8 mouse cellular contexts compared by ENCODE assay signal in genomic region chr5:110109991-110110441, GRCm38 (mm10). TPM values are rescaled to one million over a fixed set of nuclear protein-coding genes. Genes with fewer than 3 reads are reported as not detected.
DNase-seq lines count a peak whose midpoint lies in the region; ATAC-seq and TF ChIP-seq lines count a peak whose summit lies in the region.

Gene Zfp605, plus strand, starts transcription at chr5:110110092.

- no peaks in the 10 kb centered on the region for H3K27me3 ChIP-seq in C2C12 (ENCODE audit: control insufficient read depth, insufficient read depth, insufficient read length)
- no peaks in the 10 kb centered on the region for H3K27me3 ChIP-seq in heart, embryonic 11.5 days (ENCODE audit: control insufficient read depth, insufficient read depth, low read length)
- H3K27me3 ChIP-seq in kidney, embryonic 15.5 days: no peaks in the 10 kb centered on the region
- H3K27me3 ChIP-seq in limb, embryonic 15.5 days: no peaks in the 10 kb centered on the region
- H3K27me3 ChIP-seq in midbrain, postnatal 0 days (ENCODE audit: insufficient read depth, low read length): no peaks in the 10 kb centered on the region

- H3K79me2 ChIP-seq in C2C12 (ENCODE audit: control insufficient read depth, insufficient read depth): peaks cover 24% of the 10 kb centered on the region

- no peak for TF ChIP-seq CTCF in C2C12 (IDR thresholded peaks at IDR 0.05; ENCODE audit: control insufficient read depth, insufficient read depth, insufficient read length)
- TF ChIP-seq CTCF in midbrain, postnatal 0 days (IDR thresholded peaks at IDR 0.05): no peak

- H3K4me3 ChIP-seq in C2C12 (ENCODE audit: insufficient read depth, poor library complexity, severe bottlenecking): peak within 1 kb of the TSS; percentile 34
- peak within 1 kb of the TSS; percentile 70 for H3K4me3 ChIP-seq in heart, embryonic 11.5 days (ENCODE audit: low read depth, low read length)
- peak within 1 kb of the TSS; percentile 66 for H3K4me3 ChIP-seq in kidney, embryonic 15.5 days (replicated peaks)
- H3K4me3 ChIP-seq in limb, embryonic 15.5 days: peak within 1 kb of the TSS; percentile 51
- H3K4me3 ChIP-seq in midbrain, postnatal 0 days (ENCODE audit: low read depth, low read length): peak within 1 kb of the TSS; percentile 60

- H3K4me2 ChIP-seq in heart, embryonic 11.5 days: peak within 1 kb of the TSS; percentile 65
- peak within 1 kb of the TSS; percentile 74 for H3K4me2 ChIP-seq in kidney, embryonic 15.5 days
- peak within 1 kb of the TSS; percentile 59 for H3K4me2 ChIP-seq in limb, embryonic 15.5 days
- peak within 1 kb of the TSS; percentile 62 for H3K4me2 ChIP-seq in midbrain, postnatal 0 days (ENCODE audit: low read depth, low read length, poor library complexity, severe bottlenecking)

- peak; percentile 97 for DNase-seq in brain, adult 2 months (ENCODE audit: low read depth, low spot score)
- DNase-seq in midbrain, postnatal 0 days (ENCODE audit: low spot score): peak; percentile 94
- DNase-seq in spleen, postnatal 14 days (ENCODE audit: low spot score in 2 of 2): peak; percentile 67 to 73

- under 1% methylated on average over 12 of the region's 12 CpGs for WGBS in heart, embryonic 11.5 days (ENCODE audit: insufficient replicate concordance)
- WGBS in kidney, embryonic 15.5 days: under 1% methylated on average over 12 of the region's 12 CpGs
- under 1% methylated on average over 12 of the region's 12 CpGs for WGBS in limb, embryonic 15.5 days
- WGBS in midbrain, postnatal 0 days: under 1% methylated on average over 12 of the region's 12 CpGs

- peaks cover 8% of the 10 kb centered on the region for H3K4me1 ChIP-seq in heart, embryonic 11.5 days (ENCODE audit: control insufficient read depth, insufficient read depth, low read length)
- H3K4me1 ChIP-seq in kidney, embryonic 15.5 days: peaks cover 16% of the 10 kb centered on the region
- peaks cover 18% of the 10 kb centered on the region for H3K4me1 ChIP-seq in limb, embryonic 15.5 days
- H3K4me1 ChIP-seq in midbrain, postnatal 0 days (ENCODE audit: insufficient read depth, low read length): peaks cover 11% of the 10 kb centered on the region; the same call in 1 of the 2 replicates

- H3K27ac ChIP-seq in heart, embryonic 11.5 days (ENCODE audit: low read depth, low read length): peak within 1 kb of the TSS; percentile 80
- H3K27ac ChIP-seq in kidney, embryonic 15.5 days: peak within 1 kb of the TSS; percentile 90
- peak within 1 kb of the TSS; percentile 76 for H3K27ac ChIP-seq in limb, embryonic 15.5 days
- peak within 1 kb of the TSS; percentile 77 for H3K27ac ChIP-seq in midbrain, postnatal 0 days (ENCODE audit: low read depth, low read length)

- H3K9ac ChIP-seq in heart, embryonic 11.5 days (ENCODE audit: low read depth, low read length): peak within 1 kb of the TSS; percentile 75
- peak within 1 kb of the TSS; percentile 61 for H3K9ac ChIP-seq in kidney, embryonic 15.5 days
- peak within 1 kb of the TSS; percentile 33; the same call in 1 of the 2 replicates for H3K9ac ChIP-seq in limb, embryonic 15.5 days
- H3K9ac ChIP-seq in midbrain, postnatal 0 days (replicated peaks; ENCODE audit: low read length, poor library complexity, severe bottlenecking): peak within 1 kb of the TSS; percentile 77

- H3K36me3 ChIP-seq in C2C12 (ENCODE audit: control insufficient read depth, insufficient read depth): peaks cover 16% of the 10 kb centered on the region
- peaks cover 16% of the 10 kb centered on the region for H3K36me3 ChIP-seq in heart, embryonic 11.5 days (ENCODE audit: control insufficient read depth, insufficient read depth, low read length)
- H3K36me3 ChIP-seq in kidney, embryonic 15.5 days: peaks cover 42% of the 10 kb centered on the region
- H3K36me3 ChIP-seq in limb, embryonic 15.5 days: peaks cover 28% of the 10 kb centered on the region
- peaks cover 22% of the 10 kb centered on the region for H3K36me3 ChIP-seq in midbrain, postnatal 0 days (ENCODE audit: insufficient read depth, low read length)

- H3ac ChIP-seq in C2C12 (ENCODE audit: control insufficient read depth, insufficient read length, low read depth): peak within 1 kb of the TSS; percentile 43

- ATAC-seq in erythroblast, adult 5-6 weeks (replicated peaks; ENCODE audit: low FRiP score, poor library complexity, severe bottlenecking): peak; percentile 69
- peak; percentile 29 for ATAC-seq in heart, embryonic 11.5 days (replicated peaks; ENCODE audit: insufficient number of reproducible peaks, low FRiP score, low TSS enrichment)
- peak; percentile 52 for ATAC-seq in kidney, embryonic 15.5 days (replicated peaks; ENCODE audit: low FRiP score)
- peak; percentile 46 for ATAC-seq in limb, embryonic 15.5 days (ENCODE audit: insufficient number of reproducible peaks, low FRiP score, low TSS enrichment, low read depth)
- peak; percentile 68 for ATAC-seq in midbrain, postnatal 0 days (ENCODE audit: low FRiP score)

- no peaks in the 10 kb centered on the region for H3K9me3 ChIP-seq in heart, embryonic 11.5 days (replicated peaks; ENCODE audit: control insufficient read depth, low read length)
- no peaks in the 10 kb centered on the region for H3K9me3 ChIP-seq in kidney, embryonic 15.5 days (replicated peaks)
- no peaks in the 10 kb centered on the region for H3K9me3 ChIP-seq in limb, embryonic 15.5 days
- no peaks in the 10 kb centered on the region for H3K9me3 ChIP-seq in midbrain, postnatal 0 days (ENCODE audit: low read length)

- peaks cover 19% of the 10 kb centered on the region for H3K79me3 ChIP-seq in C2C12 (ENCODE audit: low read depth)

TF ChIP-seq in C2C12, 6 proteins besides CTCF, POLR2A, EP300 and RAD21:
- no peak for TF ChIP-seq USF1 (IDR thresholded peaks at IDR 0.05; ENCODE audit: low read depth)
- peak; percentile 52 for TF ChIP-seq MYOD1 (IDR thresholded peaks at IDR 0.05; ENCODE audit: control insufficient read depth, insufficient read length, low read depth)
- no peak for TF ChIP-seq CEBPB (IDR thresholded peaks at IDR 0.05; ENCODE audit: low read depth)
- TF ChIP-seq MAX (IDR thresholded peaks at IDR 0.05): no peak
- no peak for TF ChIP-seq MYOG (IDR thresholded peaks at IDR 0.05; ENCODE audit: control insufficient read depth, extremely low read depth, insufficient read length)
- no peak for TF ChIP-seq FOSL1 (IDR thresholded peaks at IDR 0.05; ENCODE audit: insufficient read depth, low read length, poor library complexity, severe bottlenecking)

RNA-seq across cellular contexts. Expression of gene Zfp605, which starts in this region (rescaled TPM):
- 2.2 TPM for polyA plus RNA-seq in C2C12 (2012; fragmentation: generic; extraction: Trizol)
- 1.5 and 4.0 TPM in 2 replicates for total RNA-seq in erythroblast, adult 5-6 weeks (2015; ENCODE audit: low replicate concordance)
- 1.1 and 1.5 TPM in 2 replicates for total RNA-seq in erythroblast, adult 5-6 weeks (2017; ENCODE audit: low replicate concordance)
- polyA plus RNA-seq in heart, embryonic 11.5 days (2014; fragmentation: Nextera tagmentation; extraction: Ambion mirVana): 1.8 and 2.9 TPM in 2 replicates
- 3.8 and 5.7 TPM in 2 replicates for polyA plus RNA-seq in kidney, embryonic 15.5 days (2015; fragmentation: Nextera tagmentation; extraction: Ambion mirVana)
- 4.8 and 4.9 TPM in 2 replicates for polyA plus RNA-seq in limb, embryonic 15.5 days (2015; fragmentation: Nextera tagmentation; extraction: Ambion mirVana)
- 10.9 and 16.4 TPM in 2 replicates for total RNA-seq in midbrain, postnatal 0 days (2014; rRNA removed)
- 14.7 and 16.8 TPM in 2 replicates for polyA plus RNA-seq in midbrain, postnatal 0 days (2015; fragmentation: Nextera tagmentation; extraction: Ambion mirVana)

Comparison
In these comparisons a context has a peak if more than half of its experiments do, and no peak if none do; other contexts are left out.
1. Peak in every context shown above with its lines: DNase-seq, ATAC-seq, H3K4me3 ChIP-seq and H3K27ac ChIP-seq.